Mouse (Mus musculus): ENCODE results near the gene Actn3. TPM values are rescaled to one million over a fixed set of nuclear protein-coding genes. Genes with fewer than 3 reads are reported as not detected.

The Actn3 gene
- polyA plus RNA-seq, 1 experiment from 2014 or later, result 0.56 TPM

GRCm38 (mm10) chr19:4850281-4850680 lies 27.4 kb downstream of the Actn3 start:
- H3K9me3 ChIP-seq (ENCODE audit: control insufficient read depth), result no peaks in the 10 kb centered on the region
- H3K9ac ChIP-seq (ENCODE audit: low read depth, low read length), result no peak overlapping the region
- no peaks in the 10 kb centered on the region for H3K36me3 ChIP-seq (ENCODE audit: control insufficient read depth, insufficient read depth)
- no peak for ATAC-seq
- no peak overlapping the region for H3K4me2 ChIP-seq (replicated peaks; ENCODE audit: low read depth)
- H3K4me1 ChIP-seq (replicated peaks; ENCODE audit: control insufficient read depth, insufficient read depth, low read length), result peaks cover 4% of the 10 kb centered on the region; the same call in 1 of the 2 replicates
- TF ChIP-seq CTCF (IDR thresholded peaks at IDR 0.05; ENCODE audit: low read depth), result no peak
- H3K27me3 ChIP-seq (replicated peaks; ENCODE audit: control insufficient read depth, insufficient read depth, low read length), result peaks cover 2% of the 10 kb centered on the region; the same call in 1 of the 2 replicates
- no peak overlapping the region for H3K4me3 ChIP-seq (ENCODE audit: low read depth, low read length)
- WGBS, result 58% methylated on average over 5 of the region's 5 CpGs
- H3K27ac ChIP-seq (ENCODE audit: low read depth, low read length), result no peak overlapping the region

GRCm38 (mm10) chr19:4849800-4850199 lies 27.9 kb downstream of the Actn3 start:
- ATAC-seq, result no peak
- H3K27me3 ChIP-seq (replicated peaks; ENCODE audit: control insufficient read depth, insufficient read depth, low read length), result no peaks in the 10 kb centered on the region; the same call in 1 of the 2 replicates
- no peaks in the 10 kb centered on the region for H3K9me3 ChIP-seq (ENCODE audit: control insufficient read depth)
- peaks cover 4% of the 10 kb centered on the region; the same call in 1 of the 2 replicates for H3K4me1 ChIP-seq (replicated peaks; ENCODE audit: control insufficient read depth, insufficient read depth, low read length)
- no peak for TF ChIP-seq CTCF (IDR thresholded peaks at IDR 0.05; ENCODE audit: low read depth)
- no peak overlapping the region for H3K4me2 ChIP-seq (replicated peaks; ENCODE audit: low read depth)
- WGBS, result 50% methylated on average over 4 of the region's 4 CpGs
- no peak overlapping the region for H3K4me3 ChIP-seq (ENCODE audit: low read depth, low read length)
- no peak overlapping the region for H3K9ac ChIP-seq (ENCODE audit: low read depth, low read length)
- no peaks in the 10 kb centered on the region for H3K36me3 ChIP-seq (ENCODE audit: control insufficient read depth, insufficient read depth)
- H3K27ac ChIP-seq (ENCODE audit: low read depth, low read length), result no peak overlapping the region

GRCm38 (mm10) chr19:4847490-4847889 lies 30.2 kb downstream of the Actn3 start:
- Histone ChIP-seq H3K9ac (ENCODE audit: low read depth, low read length) (no peak overlapping the region), H3K27me3 (replicated peaks; ENCODE audit: control insufficient read depth, insufficient read depth, low read length) (0 out of 2 replicates have a peak, but pooled peaks cover 1% of the 10 kb centered on the region), H3K27ac (ENCODE audit: low read depth, low read length) (no peak overlapping the region), H3K36me3 (ENCODE audit: control insufficient read depth, insufficient read depth) (no peaks in the 10 kb centered on the region), H3K4me3 (ENCODE audit: low read depth, low read length) (no peak overlapping the region), H3K4me2 (replicated peaks; ENCODE audit: low read depth) (no peak overlapping the region), H3K9me3 (ENCODE audit: control insufficient read depth) (no peaks in the 10 kb centered on the region), H3K4me1 (replicated peaks; ENCODE audit: control insufficient read depth, insufficient read depth, low read length) (no peaks in the 10 kb centered on the region)
- TF ChIP-seq CTCF (IDR thresholded peaks at IDR 0.05; ENCODE audit: low read depth), result peak; percentile 81
- 19% methylated on average over 7 of the region's 7 CpGs for WGBS
- ATAC-seq, result no peak

GRCm38 (mm10) chr19:4845846-4846245 lies 31.9 kb downstream of the Actn3 start:
- no peak for TF ChIP-seq CTCF (IDR thresholded peaks at IDR 0.05; ENCODE audit: low read depth)
- no peaks in the 10 kb centered on the region for H3K9me3 ChIP-seq (ENCODE audit: control insufficient read depth)
- no peak overlapping the region for H3K4me3 ChIP-seq (ENCODE audit: low read depth, low read length)
- H3K27me3 ChIP-seq (replicated peaks; ENCODE audit: control insufficient read depth, insufficient read depth, low read length), result peaks cover 10% of the 10 kb centered on the region; the same call in 1 of the 2 replicates
- H3K27ac ChIP-seq (ENCODE audit: low read depth, low read length), result no peak overlapping the region
- H3K9ac ChIP-seq (ENCODE audit: low read depth, low read length), result no peak overlapping the region
- no peaks in the 10 kb centered on the region for H3K36me3 ChIP-seq (ENCODE audit: control insufficient read depth, insufficient read depth)
- 67% methylated on average over 2 of the region's 2 CpGs for WGBS
- H3K4me1 ChIP-seq (replicated peaks; ENCODE audit: control insufficient read depth, insufficient read depth, low read length), result no peaks in the 10 kb centered on the region
- H3K4me2 ChIP-seq (replicated peaks; ENCODE audit: low read depth), result no peak overlapping the region
- no peak for ATAC-seq

- Histone ChIP-seq H3K9ac (ENCODE audit: low read depth, low read length) (no peak overlapping the region), H3K4me1 (replicated peaks; ENCODE audit: control insufficient read depth, insufficient read depth, low read length) (peaks cover 4% of the 10 kb centered on the region; the same call in 1 of the 2 replicates), H3K9me3 (ENCODE audit: control insufficient read depth) (no peaks in the 10 kb centered on the region), H3K36me3 (ENCODE audit: control insufficient read depth, insufficient read depth) (no peaks in the 10 kb centered on the region), H3K4me3 (ENCODE audit: low read depth, low read length) (no peak overlapping the region), H3K4me2 (replicated peaks; ENCODE audit: low read depth) (no peak overlapping the region), H3K27me3 (replicated peaks; ENCODE audit: control insufficient read depth, insufficient read depth, low read length) (peaks cover 16% of the 10 kb centered on the region; the same call in 1 of the 2 replicates), H3K27ac (ENCODE audit: low read depth, low read length) (no peak overlapping the region)
- WGBS, result 56% methylated on average over 2 of the region's 2 CpGs
- no peak for TF ChIP-seq CTCF (IDR thresholded peaks at IDR 0.05; ENCODE audit: low read depth)
- no peak for ATAC-seq
Measured at GRCm38 (mm10) chr19:4842611-4843010, 35.1 kb downstream of the Actn3 start.

GRCm38 (mm10) chr19:4840848-4841247 lies 36.9 kb downstream of the Actn3 start:
- Histone ChIP-seq H3K4me1 (replicated peaks; ENCODE audit: control insufficient read depth, insufficient read depth, low read length) (peaks cover 7% of the 10 kb centered on the region; the same call in 1 of the 2 replicates), H3K9ac (ENCODE audit: low read depth, low read length) (no peak overlapping the region), H3K27ac (ENCODE audit: low read depth, low read length) (no peak overlapping the region), H3K9me3 (ENCODE audit: control insufficient read depth) (no peaks in the 10 kb centered on the region), H3K4me3 (ENCODE audit: low read depth, low read length) (no peak overlapping the region), H3K27me3 (replicated peaks; ENCODE audit: control insufficient read depth, insufficient read depth, low read length) (peaks cover 16% of the 10 kb centered on the region; the same call in 1 of the 2 replicates), H3K36me3 (ENCODE audit: control insufficient read depth, insufficient read depth) (peaks cover 3% of the 10 kb centered on the region; the same call in 1 of the 2 replicates), H3K4me2 (replicated peaks; ENCODE audit: low read depth) (no peak overlapping the region)
- whole genome bisulfite sequencing, result 75% methylated on average over 9 of the region's 9 CpGs
- ATAC-seq, result no peak
- TF ChIP-seq CTCF (IDR thresholded peaks at IDR 0.05; ENCODE audit: low read depth), result no peak

Data from intestine, postnatal 0 days (tissue).